Mouse (Mus musculus) limb, embryonic 15.5 days (tissue): ENCODE data around the gene Zg16. TPM values are rescaled to one million over a fixed set of nuclear protein-coding genes. Genes with fewer than 3 reads are reported as not detected.
A peak's percentile ranks its signal among the peaks of the same experiment; 100 is the strongest.
"Not testable (repeated sequence)": the region's sequence is repeated elsewhere in the genome, so short reads cannot be mapped to it uniquely, and the experiment has no call there.

Source experiments
- ATAC-seq: fragments of 200-750 bp; cut with Nextera tagmentation; 2 replicates; pipeline ENCODE4 v1.8.0; 2017; ENCODE audit warnings: low read depth, moderate TSS enrichment; ENCODE audit not compliant: insufficient number of reproducible peaks, low FRiP score, low TSS enrichment
- H3K27ac ChIP-seq: fragments of 300-500 bp; sonication (generic); 2 replicates; pipeline ENCODE4 v1.5.1; 2015; ENCODE audit warnings: moderate library complexity, mild to moderate bottlenecking, inconsistent platforms
- H3K27me3 ChIP-seq: fragments of 300-500 bp; sonication (generic); 2 replicates; pipeline ENCODE4 v1.6.1; 2015; ENCODE audit warnings: inconsistent platforms
- H3K36me3 ChIP-seq: fragments of 300-500 bp; sonication (generic); 2 replicates; pipeline ENCODE4 v1.6.1; 2015; ENCODE audit warnings: inconsistent platforms
- H3K4me1 ChIP-seq: fragments of 300-500 bp; sonication (generic); 2 replicates; pipeline ENCODE4 v1.6.1; 2015; ENCODE audit warnings: inconsistent platforms
- H3K4me2 ChIP-seq: fragments of 300-500 bp; sonication (generic); 2 replicates; pipeline ENCODE4 v1.6.1; 2015; ENCODE audit warnings: mild to moderate bottlenecking, inconsistent platforms
- H3K4me3 ChIP-seq: fragments of 300-500 bp; sonication (generic); 2 replicates; pipeline ENCODE4 v1.5.1; 2015; ENCODE audit warnings: mild to moderate bottlenecking, inconsistent platforms
- H3K9ac ChIP-seq: fragments of 300-500 bp; sonication (generic); 2 replicates; pipeline ENCODE4 v1.6.1; 2015; ENCODE audit warnings: inconsistent platforms
- H3K9me3 ChIP-seq: fragments of 300-500 bp; sonication (generic); 2 replicates; pipeline ENCODE4 v1.6.1; 2016; ENCODE audit warnings: inconsistent platforms
- WGBS: fragments of 180-500 bp; shearing (Covaris S2); methylation state at CpG from one replicate; pipeline ENCODE4 v1.1.7; 2015; 5-methylcytosine and 5-hydroxymethylcytosine counted together
- polyA plus RNA-seq: library from polyadenylated mRNA; unstranded; fragments of >200 nt; fragmentation: Nextera tagmentation; extraction: Ambion mirVana; gene quantifications from 2 replicates; pipeline ENCODE4 v1.2.1, GENCODE M21; 2015

The Zg16 gene
- polyA plus RNA-seq, 1 experiment from 2014 or later, result not detected

- H3K9ac ChIP-seq, result no peak overlapping the region
- no peak for ATAC-seq
- H3K9me3 ChIP-seq, result no peaks in the 10 kb centered on the region
- no peak overlapping the region for H3K4me3 ChIP-seq
- H3K27me3 ChIP-seq, result no peaks in the 10 kb centered on the region
- no peak overlapping the region for H3K27ac ChIP-seq
- WGBS, result 86% methylated on average over 4 of the region's 4 CpGs
- H3K36me3 ChIP-seq, result no peaks in the 10 kb centered on the region
- H3K4me2 ChIP-seq, result no peak overlapping the region
- H3K4me1 ChIP-seq, result peaks cover 7% of the 10 kb centered on the region
Measured at GRCm38 (mm10) chr7:127099528-127099927, 12.4 kb upstream of the Zg16 start.

GRCm38 (mm10) chr7:127098950-127099349 lies 11.8 kb upstream of the Zg16 start:
- Histone ChIP-seq H3K4me1 (0 out of 2 replicates have a peak, but pooled peaks cover under 1% of the 10 kb centered on the region), H3K4me3 (no peak overlapping the region), H3K9ac (no peak overlapping the region), H3K27me3 (no peaks in the 10 kb centered on the region), H3K9me3 (no peaks in the 10 kb centered on the region), H3K27ac (no peak overlapping the region), H3K4me2 (no peak overlapping the region), H3K36me3 (no peaks in the 10 kb centered on the region)
- 77% methylated on average over 4 of the region's 4 CpGs for WGBS
- ATAC-seq, result no peak

- Histone ChIP-seq H3K4me3 (no peak overlapping the region), H3K9ac (no peak overlapping the region), H3K27ac (no peak overlapping the region), H3K4me1 (no peaks in the 10 kb centered on the region), H3K36me3 (no peaks in the 10 kb centered on the region), H3K4me2 (no peak overlapping the region), H3K9me3 (no peaks in the 10 kb centered on the region), H3K27me3 (no peaks in the 10 kb centered on the region)
- WGBS, result 83% methylated on average over 5 of the region's 5 CpGs
- ATAC-seq, result no peak
Measured at GRCm38 (mm10) chr7:127098521-127098920, 11.4 kb upstream of the Zg16 start.

- Histone ChIP-seq H3K36me3 (no peaks in the 10 kb centered on the region), H3K4me3 (no peak overlapping the region), H3K27me3 (no peaks in the 10 kb centered on the region), H3K27ac (no peak overlapping the region), H3K4me1 (peaks cover 4% of the 10 kb centered on the region; the same call in 1 of the 2 replicates), H3K9me3 (no peaks in the 10 kb centered on the region), H3K9ac (no peak overlapping the region), H3K4me2 (no peak overlapping the region)
- no peak for ATAC-seq
- WGBS, result 56% methylated on average over 7 of the region's 7 CpGs
Measured at GRCm38 (mm10) chr7:127096456-127096855, 9.3 kb upstream of the Zg16 start.

GRCm38 (mm10) chr7:127093914-127094313 lies 6.8 kb upstream of the Zg16 start:
- no peaks in the 10 kb centered on the region for H3K9me3 ChIP-seq
- WGBS, result 79% methylated on average over 3 of the region's 3 CpGs
- no peak overlapping the region for H3K4me3 ChIP-seq
- no peak for ATAC-seq
- no peak overlapping the region for H3K9ac ChIP-seq
- no peaks in the 10 kb centered on the region for H3K27me3 ChIP-seq
- H3K4me2 ChIP-seq, result no peak overlapping the region
- peaks cover 10% of the 10 kb centered on the region for H3K4me1 ChIP-seq
- H3K27ac ChIP-seq, result no peak overlapping the region
- no peaks in the 10 kb centered on the region for H3K36me3 ChIP-seq

- Histone ChIP-seq H3K4me1 (peaks cover 12% of the 10 kb centered on the region), H3K27ac (no peak within 1 kb of the TSS), H3K4me2 (peak within 1 kb of the TSS; percentile 33), H3K9me3 (no peaks in the 10 kb centered on the region), H3K4me3 (peak within 1 kb of the TSS; percentile 24), H3K36me3 (no peaks in the 10 kb centered on the region), H3K27me3 (no peaks in the 10 kb centered on the region), H3K9ac (no peak within 1 kb of the TSS)
- ATAC-seq, result peak; percentile 72
- 62% methylated on average over 16 of the region's 16 CpGs for WGBS
Measured at GRCm38 (mm10) chr7:127091114-127091896, 4.2 kb upstream of the Zg16 start, which contains the start of gene AI467606. AI467606 (plus strand) TSS chr7:127091359.

- no peaks in the 10 kb centered on the region for H3K9me3 ChIP-seq
- no peak overlapping the region for H3K4me3 ChIP-seq
- peaks cover 12% of the 10 kb centered on the region for H3K4me1 ChIP-seq
- no peak overlapping the region for H3K27ac ChIP-seq
- peak; percentile 30; the same call in 1 of the 2 replicates for ATAC-seq
- no peak overlapping the region for H3K9ac ChIP-seq
- no peak overlapping the region for H3K4me2 ChIP-seq
- no peaks in the 10 kb centered on the region for H3K36me3 ChIP-seq
- WGBS, result 86% methylated on average over 20 of the region's 20 CpGs
- H3K27me3 ChIP-seq, result no peaks in the 10 kb centered on the region
Measured at GRCm38 (mm10) chr7:127090154-127091113, 3.3 kb upstream of the Zg16 start.

- H3K4me1 ChIP-seq, result peaks cover 12% of the 10 kb centered on the region
- peak overlapping the region; percentile 35 for H3K4me2 ChIP-seq
- 0 out of 2 replicates have a peak overlapping the region, but pooled peaks have one; percentile 9 for H3K4me3 ChIP-seq
- H3K36me3 ChIP-seq, result no peaks in the 10 kb centered on the region
- no peak overlapping the region for H3K9ac ChIP-seq
- no peaks in the 10 kb centered on the region for H3K27me3 ChIP-seq
- ATAC-seq, result no peak
- H3K27ac ChIP-seq, result no peak overlapping the region
- H3K9me3 ChIP-seq, result no peaks in the 10 kb centered on the region
- WGBS, result 22% methylated on average over 27 of the region's 27 CpGs
Measured at GRCm38 (mm10) chr7:127088901-127089845, 2.0 kb upstream of the Zg16 start.

- no peaks in the 10 kb centered on the region for H3K36me3 ChIP-seq
- no peak overlapping the region for H3K4me2 ChIP-seq
- WGBS, result 79% methylated on average over 3 of the region's 3 CpGs
- ATAC-seq, result no peak
- no peak overlapping the region for H3K4me3 ChIP-seq
- H3K9ac ChIP-seq, result no peak overlapping the region
- H3K27ac ChIP-seq, result no peak overlapping the region
- H3K27me3 ChIP-seq, result no peaks in the 10 kb centered on the region
- H3K4me1 ChIP-seq, result peaks cover 12% of the 10 kb centered on the region
- no peaks in the 10 kb centered on the region for H3K9me3 ChIP-seq
Measured at GRCm38 (mm10) chr7:127088083-127088482, 955 bp upstream of the Zg16 start.

- not testable (repeated sequence) for H3K9me3 ChIP-seq, H3K9ac ChIP-seq, H3K4me3 ChIP-seq, H3K36me3 ChIP-seq, H3K4me2 ChIP-seq, H3K27me3 ChIP-seq, H3K27ac ChIP-seq, ATAC-seq, H3K4me1 ChIP-seq
- WGBS, result 44% methylated on average over 6 of the region's 6 CpGs
Measured at GRCm38 (mm10) chr7:127085751-127086150, 1.4 kb downstream of the Zg16 start.

GRCm38 (mm10) chr7:127084794-127085193 lies 2.3 kb downstream of the Zg16 start:
- Histone ChIP-seq H3K9me3 (no peaks in the 10 kb centered on the region), H3K4me2 (no peak overlapping the region), H3K9ac (no peak overlapping the region), H3K27ac (no peak overlapping the region), H3K27me3 (no peaks in the 10 kb centered on the region), H3K4me3 (no peak overlapping the region), H3K4me1 (peaks cover 5% of the 10 kb centered on the region), H3K36me3 (no peaks in the 10 kb centered on the region)
- WGBS, result 75% methylated on average over 2 of the region's 2 CpGs
- ATAC-seq, result no peak
